Mouse (Mus musculus) midbrain, embryonic 15.5 days (tissue): Measurements from ENCODE around the gene Mgst3. TPM values are rescaled to one million over a fixed set of nuclear protein-coding genes. Genes with fewer than 3 reads are reported as not detected.
A peak's percentile ranks its signal among the peaks of the same experiment; 100 is the strongest.

ENCODE experiments used
- ATAC-seq: fragments of 200-750 bp; cut with Nextera tagmentation; replicated peaks from 2 replicates; pipeline ENCODE4 v1.8.0; 2017; ENCODE audit warnings: moderate TSS enrichment
- H3K27ac ChIP-seq: fragments of 300-500 bp; sonication (generic); 2 replicates; pipeline ENCODE4 v1.5.1; 2015; ENCODE audit warnings: mild to moderate bottlenecking, inconsistent platforms
- H3K27me3 ChIP-seq: fragments of 300-500 bp; sonication (generic); replicated peaks from 2 replicates; pipeline ENCODE4 v1.6.1; 2015; ENCODE audit warnings: inconsistent platforms
- H3K36me3 ChIP-seq: fragments of 300-500 bp; sonication (generic); replicated peaks from 2 replicates; pipeline ENCODE4 v1.6.1; 2015; ENCODE audit warnings: inconsistent platforms
- H3K4me1 ChIP-seq: fragments of 300-500 bp; sonication (generic); 2 replicates; pipeline ENCODE4 v1.6.1; 2015; ENCODE audit warnings: inconsistent platforms
- H3K4me2 ChIP-seq: fragments of 300-500 bp; sonication (generic); 2 replicates; pipeline ENCODE4 v1.6.1; 2015; ENCODE audit warnings: inconsistent platforms, mild to moderate bottlenecking, moderate library complexity
- H3K4me3 ChIP-seq: fragments of 300-500 bp; sonication (generic); 2 replicates; pipeline ENCODE4 v1.5.1; 2015; ENCODE audit warnings: mild to moderate bottlenecking, inconsistent platforms
- H3K9ac ChIP-seq: fragments of 300-500 bp; sonication (generic); 2 replicates; pipeline ENCODE4 v1.6.1; 2015; ENCODE audit warnings: mild to moderate bottlenecking, inconsistent platforms
- H3K9me3 ChIP-seq: fragments of 300-500 bp; sonication (generic); 2 replicates; pipeline ENCODE4 v1.6.1; 2016; ENCODE audit warnings: inconsistent platforms
- WGBS: fragments of 180-500 bp; shearing (Covaris S2); methylation state at CpG from one replicate; pipeline ENCODE4 v1.1.7; 2015; ENCODE audit warnings: mixed read lengths; 5-methylcytosine and 5-hydroxymethylcytosine counted together
- polyA plus RNA-seq: library from polyadenylated mRNA; unstranded; fragments of >200 nt; fragmentation: Nextera tagmentation; extraction: Ambion mirVana; gene quantifications from 2 replicates; pipeline ENCODE4 v1.2.1, GENCODE M21; 2015

The Mgst3 gene
- polyA plus RNA-seq: 138 and 142 TPM in 2 replicates

DNA sequence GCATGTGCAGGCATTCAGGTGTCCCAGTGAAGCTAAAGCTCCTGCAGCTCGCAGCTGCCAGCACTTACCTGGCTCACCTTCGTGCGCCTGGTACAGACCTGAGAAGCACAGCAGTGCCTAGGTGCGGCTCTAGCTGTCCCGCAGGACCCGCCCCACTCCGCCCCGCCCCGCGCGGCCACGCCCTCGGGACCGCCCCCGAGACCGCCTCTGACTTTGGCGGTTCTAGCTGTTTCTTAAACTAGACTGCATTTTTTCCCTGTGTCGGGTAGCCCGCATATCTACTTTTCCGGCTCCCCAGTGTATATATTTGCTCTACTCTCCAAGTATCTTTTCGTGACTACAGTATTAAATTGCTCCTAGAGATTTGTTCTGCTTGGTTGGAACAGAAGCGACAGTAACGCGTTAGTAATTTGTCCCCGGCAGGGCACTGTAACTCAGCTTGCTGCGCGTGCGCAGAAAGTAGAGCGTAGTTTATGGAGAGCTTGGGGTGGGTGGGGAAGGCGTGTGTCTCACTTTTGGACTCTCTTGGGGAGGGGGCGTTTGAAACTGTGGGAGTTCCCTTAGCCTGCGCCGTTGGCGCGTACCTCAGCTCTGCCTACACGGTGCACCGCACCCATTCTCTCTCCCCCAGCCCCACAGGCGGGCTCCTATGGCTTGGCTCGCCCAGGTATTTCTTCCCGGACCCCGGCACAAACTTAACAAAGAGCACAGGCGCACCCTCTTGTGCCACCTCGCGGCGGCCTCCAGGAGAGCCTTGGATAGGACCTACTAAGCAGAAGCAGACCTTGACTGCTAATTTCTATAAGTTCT lies at the start of gene Mgst3:
Mgst3 (minus strand) TSS at position 159 of the 810 bp plus-strand sequence.
- Histone ChIP-seq H3K27ac (peak within 1 kb of the TSS; percentile 87), H3K4me1 (peaks cover 19% of the 10 kb centered on the region), H3K4me3 (peak within 1 kb of the TSS; percentile 88), H3K36me3 (no peaks in the 10 kb centered on the region), H3K9me3 (no peaks in the 10 kb centered on the region), H3K4me2 (peak within 1 kb of the TSS; percentile 83), H3K27me3 (peaks cover 9% of the 10 kb centered on the region; the same call in 1 of the 2 replicates), H3K9ac (peak within 1 kb of the TSS; percentile 63)
- ATAC-seq: peak; percentile 96
- WGBS: under 1% methylated on average over 45 of the region's 45 CpGs

DNA sequence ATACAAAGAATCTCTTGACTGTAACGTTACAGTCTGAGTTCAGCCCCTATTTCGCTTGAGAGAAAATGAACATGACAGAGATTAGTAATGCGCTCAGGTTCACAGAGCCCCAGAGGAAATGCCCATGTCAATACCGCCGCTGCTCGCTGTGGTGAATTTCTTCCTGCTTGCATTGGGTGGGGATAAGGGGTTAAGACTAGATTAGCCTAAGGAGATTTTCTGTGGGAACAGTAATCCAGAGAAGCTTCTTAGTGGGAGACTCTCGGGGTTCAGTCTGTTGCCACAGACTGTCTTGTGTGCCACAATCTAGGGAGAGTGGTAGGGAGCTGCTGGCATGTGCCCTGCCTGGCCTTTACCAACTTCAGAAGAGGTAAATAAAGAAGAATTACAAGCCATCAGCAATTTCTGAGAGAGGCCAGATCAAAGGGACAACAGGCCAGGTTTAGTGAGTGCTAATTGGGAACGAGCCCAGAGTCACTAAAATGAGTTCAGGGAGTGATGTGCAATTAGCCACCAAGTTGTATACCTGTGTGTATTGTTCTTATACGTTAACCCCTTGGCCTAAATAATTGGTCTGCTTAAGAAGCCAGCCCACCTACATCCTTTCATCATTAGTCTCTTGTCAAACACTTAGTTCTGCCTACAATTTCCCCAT lies 44.7 kb upstream of the Mgst3 start:
- no peaks in the 10 kb centered on the region for H3K36me3 ChIP-seq
- H3K27ac ChIP-seq: no peak overlapping the region
- no peaks in the 10 kb centered on the region for H3K27me3 ChIP-seq
- no peak overlapping the region for H3K4me2 ChIP-seq
- H3K9me3 ChIP-seq: no peaks in the 10 kb centered on the region
- no peaks in the 10 kb centered on the region for H3K4me1 ChIP-seq
- 0 out of 2 replicates have a peak, but pooled peaks have one; percentile 39 for ATAC-seq
- 48% methylated on average over 9 of the region's 9 CpGs for WGBS
- H3K9ac ChIP-seq: no peak overlapping the region
- H3K4me3 ChIP-seq: no peak overlapping the region

DNA sequence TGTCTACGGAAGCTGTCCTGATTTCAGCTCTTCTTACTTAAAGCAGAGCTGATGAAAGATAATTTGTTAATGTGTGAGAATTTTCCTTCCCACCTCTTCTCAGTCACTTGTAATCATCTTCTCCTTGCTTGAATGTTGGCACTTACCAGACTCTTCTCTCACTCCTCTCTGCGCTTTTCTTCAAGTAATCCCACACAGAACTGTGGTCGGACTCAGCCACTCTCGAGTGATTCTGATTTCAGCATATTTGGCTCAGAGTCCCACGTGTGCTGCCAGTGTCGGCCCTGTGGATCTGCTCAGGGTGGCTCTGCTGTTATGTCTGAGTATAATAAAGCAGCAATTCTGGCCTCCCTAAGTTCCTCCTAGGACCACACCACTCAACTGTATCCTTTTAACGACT lies 43.5 kb upstream of the Mgst3 start:
- ATAC-seq: no peak
- 79% methylated on average over 7 of the region's 7 CpGs for WGBS
- Histone ChIP-seq H3K4me1 (no peaks in the 10 kb centered on the region), H3K4me2 (no peak overlapping the region), H3K27ac (no peak overlapping the region), H3K4me3 (no peak overlapping the region), H3K27me3 (no peaks in the 10 kb centered on the region), H3K9ac (no peak overlapping the region), H3K36me3 (no peaks in the 10 kb centered on the region), H3K9me3 (no peaks in the 10 kb centered on the region)

DNA sequence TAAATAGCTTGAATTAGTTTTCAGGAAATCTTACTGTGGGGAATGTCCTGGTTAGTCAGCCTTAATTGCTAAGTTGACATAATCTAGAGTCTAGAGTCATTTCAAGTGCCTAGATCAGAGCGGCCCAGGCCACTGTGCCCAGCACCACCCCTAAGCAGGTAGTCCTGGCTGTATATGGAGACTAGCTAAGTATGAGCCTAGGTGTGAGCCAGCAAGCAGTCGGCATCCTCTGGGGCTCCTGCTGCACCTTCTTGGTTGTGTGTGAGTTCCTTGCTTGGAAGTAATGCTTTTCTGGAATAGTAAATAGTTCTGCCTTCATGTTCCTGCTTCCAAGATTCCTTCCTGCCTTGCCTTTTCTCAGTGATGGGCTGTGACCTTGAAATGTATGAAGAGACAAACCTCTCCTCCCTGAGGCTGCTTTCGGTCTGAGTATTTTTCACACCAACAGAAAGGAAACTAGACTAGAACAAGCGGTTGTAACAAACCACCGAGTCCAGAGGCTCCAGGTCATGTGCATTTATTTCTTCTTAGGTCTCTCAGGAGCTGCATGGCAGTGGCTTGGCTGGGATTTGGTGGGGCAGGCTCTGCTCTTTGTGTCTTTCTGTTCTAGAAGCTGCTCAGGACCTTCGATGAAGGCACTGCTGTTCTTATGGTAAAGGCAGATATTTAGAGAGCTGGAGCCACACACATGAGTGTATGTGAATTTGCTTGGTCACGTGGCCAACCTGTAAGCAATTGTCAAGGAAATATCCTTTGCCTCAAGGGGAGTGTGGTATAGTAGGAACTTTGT lies 42.7 kb upstream of the Mgst3 start:
- Histone ChIP-seq H3K36me3 (no peaks in the 10 kb centered on the region), H3K27ac (no peak overlapping the region), H3K4me1 (no peaks in the 10 kb centered on the region), H3K27me3 (no peaks in the 10 kb centered on the region), H3K9me3 (no peaks in the 10 kb centered on the region), H3K4me3 (no peak overlapping the region), H3K9ac (no peak overlapping the region), H3K4me2 (no peak overlapping the region)
- 86% methylated on average over 7 of the region's 7 CpGs for WGBS
- no peak for ATAC-seq

- no peak overlapping the region for H3K9ac ChIP-seq
- H3K27ac ChIP-seq: no peak overlapping the region
- no peak for ATAC-seq
Measured at GRCm38 (mm10) chr1:167434931-167435330, 41.3 kb upstream of the Mgst3 start.

DNA sequence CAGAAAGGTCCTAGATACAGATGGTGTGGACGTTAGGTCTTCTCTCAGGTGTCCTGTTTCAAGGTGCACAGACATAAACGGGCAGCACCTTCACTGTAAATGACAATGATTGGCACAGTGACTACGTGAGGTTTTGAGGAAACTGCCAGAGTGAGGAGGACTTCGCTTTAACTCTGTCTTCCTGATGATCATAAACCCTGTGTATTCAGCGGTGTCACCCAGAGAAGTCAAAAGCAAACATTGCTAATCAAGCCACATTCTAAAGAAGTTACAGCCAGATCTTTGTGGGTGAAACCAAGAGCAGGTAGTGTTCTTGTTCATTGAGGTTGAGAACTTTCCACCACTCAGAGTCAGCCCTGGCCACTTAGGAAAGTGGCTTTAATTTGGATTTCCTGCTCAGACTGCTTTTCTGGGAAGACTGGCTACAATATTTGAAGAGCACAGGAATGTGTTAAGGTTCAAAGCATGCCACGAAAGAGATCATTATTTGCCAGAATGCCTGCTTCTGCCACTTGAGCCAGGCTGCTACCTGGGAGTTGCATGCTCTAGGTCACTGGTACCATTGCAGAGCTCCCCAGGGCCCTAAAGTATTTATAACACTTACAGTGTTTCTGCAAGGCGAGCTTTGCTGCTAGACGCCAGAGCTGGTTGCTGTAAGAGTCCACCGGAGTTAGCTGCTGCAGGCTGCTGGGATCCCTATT lies 37.5 kb upstream of the Mgst3 start:
- Histone ChIP-seq H3K27me3 (no peaks in the 10 kb centered on the region), H3K27ac (no peak overlapping the region), H3K4me3 (no peak overlapping the region), H3K36me3 (no peaks in the 10 kb centered on the region), H3K9me3 (no peaks in the 10 kb centered on the region), H3K4me2 (no peak overlapping the region), H3K9ac (no peak overlapping the region), H3K4me1 (no peaks in the 10 kb centered on the region)
- no peak for ATAC-seq
- WGBS: 71% methylated on average over 9 of the region's 9 CpGs

More at GRCm38 (mm10) chr1:167434931-167435330, 41.3 kb upstream of the Mgst3 start:
- Histone ChIP-seq H3K9me3 (no peaks in the 10 kb centered on the region), H3K4me1 (no peaks in the 10 kb centered on the region), H3K4me2 (no peak overlapping the region), H3K4me3 (no peak overlapping the region), H3K27me3 (no peaks in the 10 kb centered on the region), H3K36me3 (no peaks in the 10 kb centered on the region)
- WGBS: 83% methylated on average over 4 of the region's 4 CpGs

DNA sequence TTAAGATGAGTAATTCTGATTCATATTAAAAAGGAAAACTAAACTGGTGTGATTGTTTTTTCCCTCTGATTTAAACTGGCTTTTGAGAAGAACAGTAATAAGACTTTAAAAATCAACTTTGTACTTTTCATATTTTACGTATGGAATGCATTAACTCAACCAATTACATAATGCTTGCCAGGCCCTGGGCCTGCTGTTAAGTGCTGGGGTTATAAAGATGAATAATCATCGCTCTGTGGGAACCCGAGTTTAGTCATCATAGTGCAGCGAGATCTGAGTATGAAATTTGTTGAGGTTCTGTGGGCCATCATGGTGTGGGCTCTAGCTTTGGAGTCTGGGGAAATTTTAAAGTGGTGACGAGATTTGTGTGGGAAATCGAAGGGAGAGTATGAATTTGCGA lies 33.0 kb upstream of the Mgst3 start:
- Histone ChIP-seq H3K4me2 (no peak overlapping the region), H3K9ac (no peak overlapping the region), H3K36me3 (no peaks in the 10 kb centered on the region), H3K4me3 (no peak overlapping the region), H3K4me1 (no peaks in the 10 kb centered on the region), H3K27ac (no peak overlapping the region), H3K27me3 (no peaks in the 10 kb centered on the region), H3K9me3 (no peaks in the 10 kb centered on the region)
- 89% methylated on average over 7 of the region's 7 CpGs for whole genome bisulfite sequencing
- no peak for ATAC-seq

DNA sequence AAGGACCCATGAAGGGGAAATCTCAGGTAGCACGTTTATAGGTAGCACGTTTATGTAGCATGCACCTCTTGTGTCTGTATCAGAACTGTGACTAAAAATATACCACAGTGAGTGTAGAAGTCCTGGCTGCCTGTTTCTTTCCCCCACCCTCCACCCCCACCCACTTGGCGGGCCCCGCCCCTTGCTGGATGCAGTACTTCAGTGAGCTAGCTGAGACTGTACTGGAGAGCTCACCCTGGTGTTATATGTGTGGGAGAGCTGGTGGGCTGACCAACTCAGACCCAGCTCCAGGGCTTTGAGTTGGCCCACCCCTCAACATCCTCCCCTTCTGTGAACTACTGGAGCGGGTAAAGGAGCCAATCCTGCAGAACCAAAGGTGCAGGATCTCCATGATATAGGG lies 31.9 kb upstream of the Mgst3 start:
- H3K9ac ChIP-seq: no peak overlapping the region
- H3K9me3 ChIP-seq: no peaks in the 10 kb centered on the region
- H3K27me3 ChIP-seq: no peaks in the 10 kb centered on the region
- no peak for ATAC-seq
- H3K4me2 ChIP-seq: no peak overlapping the region
- H3K27ac ChIP-seq: no peak overlapping the region
- no peaks in the 10 kb centered on the region for H3K36me3 ChIP-seq
- no peak overlapping the region for H3K4me3 ChIP-seq
- 90% methylated on average over 5 of the region's 5 CpGs for WGBS
- no peaks in the 10 kb centered on the region for H3K4me1 ChIP-seq

- Histone ChIP-seq H3K27ac (no peak overlapping the region), H3K4me3 (no peak overlapping the region), H3K4me2 (no peak overlapping the region), H3K9ac (no peak overlapping the region), H3K4me1 (no peaks in the 10 kb centered on the region), H3K9me3 (no peaks in the 10 kb centered on the region), H3K36me3 (no peaks in the 10 kb centered on the region), H3K27me3 (no peaks in the 10 kb centered on the region)
- WGBS: 77% methylated on average over 11 of the region's 11 CpGs
- ATAC-seq: no peak
Measured at GRCm38 (mm10) chr1:167422501-167423240, 29.0 kb upstream of the Mgst3 start.

- Histone ChIP-seq H3K4me2 (no peak overlapping the region), H3K27me3 (no peaks in the 10 kb centered on the region), H3K4me1 (no peaks in the 10 kb centered on the region), H3K9ac (no peak overlapping the region), H3K36me3 (no peaks in the 10 kb centered on the region), H3K4me3 (no peak overlapping the region), H3K9me3 (no peaks in the 10 kb centered on the region), H3K27ac (no peak overlapping the region)
- peak; percentile 52; the same call in 1 of the 2 replicates for ATAC-seq
- 3% methylated on average over 7 of the region's 7 CpGs for WGBS
Measured at GRCm38 (mm10) chr1:167414846-167415245, 21.2 kb upstream of the Mgst3 start.

- no peak overlapping the region for H3K27ac ChIP-seq
- H3K9ac ChIP-seq: no peak overlapping the region
- H3K9me3 ChIP-seq: no peaks in the 10 kb centered on the region
Measured at GRCm38 (mm10) chr1:167411991-167412715, 18.5 kb upstream of the Mgst3 start.

More at GRCm38 (mm10) chr1:167411991-167412715, 18.5 kb upstream of the Mgst3 start:
- ATAC-seq: no peak
- H3K27me3 ChIP-seq: no peaks in the 10 kb centered on the region; the same call in 1 of the 2 replicates
- H3K4me1 ChIP-seq: no peaks in the 10 kb centered on the region
- WGBS: 77% methylated on average over 12 of the region's 12 CpGs
- H3K4me3 ChIP-seq: no peak overlapping the region
- H3K36me3 ChIP-seq: no peaks in the 10 kb centered on the region
- no peak overlapping the region for H3K4me2 ChIP-seq
